Mouse (Mus musculus) bone marrow macrophage, adult 2 months (primary cell): ENCODE data around the gene Shank2. TPM values are rescaled to one million over a fixed set of nuclear protein-coding genes. Genes with fewer than 3 reads are reported as not detected.

Source experiments
- H3K27ac ChIP-seq: 2 replicates; pipeline ENCODE4 v1.5.1; 2012; ENCODE audit warnings: low read depth, low read length; ENCODE audit not compliant: insufficient read depth
- H3K4me1 ChIP-seq: 2 replicates; pipeline ENCODE4 v1.6.1; 2012; ENCODE audit warnings: low read length; ENCODE audit not compliant: control insufficient read depth, insufficient read depth
- H3K4me3 ChIP-seq: 2 replicates; pipeline ENCODE4 v1.5.1; 2012; ENCODE audit warnings: mild to moderate bottlenecking, low read length, moderate library complexity; ENCODE audit not compliant: insufficient read depth
- CTCF ChIP-seq: IDR thresholded peaks from 2 replicates; pipeline ENCODE4 v1.5.1; 2012; ENCODE audit warnings: low read depth, mild to moderate bottlenecking, low read length, moderate library complexity
- POLR2A ChIP-seq: IDR thresholded peaks from 2 replicates; pipeline ENCODE4 v1.6.1; 2012; ENCODE audit warnings: mild to moderate bottlenecking, low read depth, low read length, borderline replicate concordance
- polyA plus RNA-seq: library from polyadenylated mRNA; stranded (reverse); fragments of >200 nt; gene quantifications from 2 replicates; pipeline ENCODE4 v1.2.4, GENCODE M21; 2012; ENCODE audit not compliant: missing spikeins, insufficient read depth, insufficient read length

The Shank2 gene
- polyA plus RNA-seq, 1 experiment, result not detected

GRCm38 (mm10) chr7:144132699-144133387, 131.1 kb downstream of the Shank2 start:
- TF ChIP-seq CTCF, result no peak
- TF ChIP-seq POLR2A, result no peak
- Histone ChIP-seq H3K4me1 (no peaks in the 10 kb centered on the region), H3K27ac (no peak overlapping the region), H3K4me3 (no peak overlapping the region)

- H3K4me1 ChIP-seq, result no peaks in the 10 kb centered on the region
- TF ChIP-seq POLR2A, result no peak
- TF ChIP-seq CTCF, result no peak
Measured at GRCm38 (mm10) chr7:144133388-144133998, 131.8 kb downstream of the Shank2 start.

DNA sequence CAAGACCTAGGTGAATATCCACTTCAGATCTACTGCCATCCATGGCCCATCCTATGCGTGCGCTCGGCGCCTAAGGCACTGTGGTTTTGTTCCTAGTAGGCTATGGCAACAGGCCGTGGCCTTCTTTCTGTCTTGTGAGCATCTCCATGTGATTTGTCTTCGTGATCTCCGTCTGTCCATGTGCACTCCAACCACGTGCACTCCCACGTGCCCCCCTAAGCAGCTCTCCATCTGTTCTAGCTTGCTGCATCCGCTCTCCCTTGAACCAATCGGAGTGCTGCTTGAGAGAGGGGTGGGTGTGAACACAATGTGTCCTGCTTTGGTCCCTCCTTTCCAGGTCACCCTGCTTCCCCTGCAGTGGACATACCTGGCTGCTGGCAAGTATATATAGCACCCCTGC, 133.0 kb downstream of the Shank2 start:
- Histone ChIP-seq H3K27ac (no peak overlapping the region), H3K4me1 (no peaks in the 10 kb centered on the region), H3K4me3 (no peak overlapping the region)
- TF ChIP-seq CTCF, result no peak
- no peak for TF ChIP-seq POLR2A

More at GRCm38 (mm10) chr7:144133388-144133998, 131.8 kb downstream of the Shank2 start:
- Histone ChIP-seq H3K4me3 (no peak overlapping the region), H3K27ac (no peak overlapping the region)

- Histone ChIP-seq H3K4me1 (no peaks in the 10 kb centered on the region), H3K27ac (no peak overlapping the region), H3K4me3 (no peak overlapping the region)
- no peak for TF ChIP-seq POLR2A
- TF ChIP-seq CTCF, result no peak
Measured at GRCm38 (mm10) chr7:144137827-144138226, 136.1 kb downstream of the Shank2 start.

GRCm38 (mm10) chr7:144138476-144138875, 136.7 kb downstream of the Shank2 start:
- Histone ChIP-seq H3K4me3 (no peak overlapping the region), H3K27ac (no peak overlapping the region), H3K4me1 (no peaks in the 10 kb centered on the region)
- TF ChIP-seq POLR2A, result no peak
- no peak for TF ChIP-seq CTCF

GRCm38 (mm10) chr7:144139691-144140090, 138.0 kb downstream of the Shank2 start:
- Histone ChIP-seq H3K27ac (no peak overlapping the region), H3K4me1 (no peaks in the 10 kb centered on the region), H3K4me3 (no peak overlapping the region)
- no peak for TF ChIP-seq POLR2A
- no peak for TF ChIP-seq CTCF

DNA sequence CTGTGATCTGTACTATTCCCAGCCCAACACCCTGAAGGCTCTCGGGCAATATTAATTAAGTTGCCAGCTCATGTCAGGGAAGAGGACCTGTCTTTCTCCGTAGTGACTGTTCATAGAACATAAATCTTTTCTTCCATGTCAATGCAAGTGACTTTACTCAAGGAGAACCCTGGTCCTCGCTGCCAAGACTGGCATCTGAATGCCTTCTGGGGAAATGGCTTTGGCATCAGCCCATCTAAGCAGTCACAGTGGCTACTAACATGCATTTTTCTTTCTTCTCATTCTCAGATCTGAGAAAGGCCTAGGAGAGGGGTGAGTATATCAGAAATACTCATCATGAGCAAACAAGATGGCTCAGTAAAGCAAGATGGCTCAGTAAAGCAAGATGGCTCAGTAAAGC, 138.7 kb downstream of the Shank2 start:
- Histone ChIP-seq H3K4me1 (no peaks in the 10 kb centered on the region), H3K4me3 (no peak overlapping the region), H3K27ac (no peak overlapping the region)
- TF ChIP-seq CTCF (no peak), POLR2A (no peak)

GRCm38 (mm10) chr7:144142036-144142435, 140.3 kb downstream of the Shank2 start:
- no peak overlapping the region for H3K27ac ChIP-seq
- TF ChIP-seq POLR2A, result no peak
- TF ChIP-seq CTCF, result no peak
- H3K4me1 ChIP-seq, result no peaks in the 10 kb centered on the region
- H3K4me3 ChIP-seq, result no peak overlapping the region

- H3K4me1 ChIP-seq, result no peaks in the 10 kb centered on the region
- no peak for TF ChIP-seq CTCF
- TF ChIP-seq POLR2A, result no peak
- H3K4me3 ChIP-seq, result no peak overlapping the region
- H3K27ac ChIP-seq, result no peak overlapping the region
Measured at GRCm38 (mm10) chr7:144143941-144144340, 142.2 kb downstream of the Shank2 start.

- Histone ChIP-seq H3K4me3 (no peak overlapping the region), H3K27ac (no peak overlapping the region), H3K4me1 (no peaks in the 10 kb centered on the region)
- TF ChIP-seq POLR2A (no peak), CTCF (no peak)
Measured at GRCm38 (mm10) chr7:144148111-144148510, 146.4 kb downstream of the Shank2 start.

- TF ChIP-seq POLR2A (no peak), CTCF (no peak)
- no peak overlapping the region for H3K4me3 ChIP-seq
- no peaks in the 10 kb centered on the region for H3K4me1 ChIP-seq
- no peak overlapping the region for H3K27ac ChIP-seq
Measured at GRCm38 (mm10) chr7:144153124-144153523, 151.4 kb downstream of the Shank2 start.
